Mouse (Mus musculus) MEL (cell line): Measurements from ENCODE around the gene Xylt2. TPM values are rescaled to one million over a fixed set of nuclear protein-coding genes. Genes with fewer than 3 reads are reported as not detected.

ENCODE experiments used
- polyA plus RNA-seq, 2 experiments: library from polyadenylated mRNA; stranded (reverse) in 1 of 2; unstranded in 1 of 2; fragments of >175 nt in 1 of 2; fragments of >200 nt in 1 of 2; gene quantifications; 2 replicates each; pipeline versions ENCODE4 v1.2.1 to v1.2.4; 2012; ENCODE audit warnings: low replicate concordance in 2 of 2, low read depth in 1 of 2; ENCODE audit not compliant: insufficient read length in 2 of 2, insufficient read depth in 1 of 2, missing spikeins in 1 of 2
- total RNA-seq: library from RNA; depleted of rRNA; stranded (reverse); fragments of 300-350 nt; gene quantifications from 2 replicates; pipeline ENCODE4 v1.2.3, GENCODE M21; 2012; rRNA removed

Xylt2 gene
- total and polyA plus RNA-seq, 3 experiments: 10.1 to 12.4 TPM; not detected in 1

Other genes with a start within 250 kb of the Xylt2 start
- 0.04 TPM in 1 of 2 replicates, not detected in the other for gene Cacna1g, start 203.3 kb downstream of the Xylt2 start, total RNA-seq
- gene Cacna1g, start 203.3 kb downstream of the Xylt2 start, polyA plus RNA-seq: under 1 TPM in 1 of 2 experiments, not detected in 1; 0.01 TPM
- gene Spata20, start 191.3 kb downstream of the Xylt2 start, total RNA-seq: not detected in 2 replicates
- not detected for gene Spata20, start 191.3 kb downstream of the Xylt2 start, polyA plus RNA-seq
- gene Epn3, start 177.5 kb downstream of the Xylt2 start, total RNA-seq: not detected in 2 replicates
- gene Epn3, start 177.5 kb downstream of the Xylt2 start, polyA plus RNA-seq: not detected
- 0.12 TPM in 1 of 2 replicates, not detected in the other for gene Mycbpap, start 155.8 kb downstream of the Xylt2 start, total RNA-seq
- under 1 TPM in 1 of 2 experiments, not detected in 1; 0.17 TPM for gene Mycbpap, start 155.8 kb downstream of the Xylt2 start, polyA plus RNA-seq
- 27.9 and 28.7 TPM in 2 replicates for gene Rsad1, start 128.3 kb downstream of the Xylt2 start, total RNA-seq
- 10 to 100 TPM in 1 of 2 experiments, not detected in 1; 24.0 TPM for gene Rsad1, start 128.3 kb downstream of the Xylt2 start, polyA plus RNA-seq
- gene Chad, start 112.5 kb downstream of the Xylt2 start, total RNA-seq: 0.08 TPM in 1 of 2 replicates, not detected in the other
- under 1 TPM in 1 of 2 experiments, not detected in 1; 0.11 TPM for gene Chad, start 112.5 kb downstream of the Xylt2 start, polyA plus RNA-seq
- 2.8 and 3.3 TPM in 2 replicates for gene Acsf2, start 75.6 kb downstream of the Xylt2 start, total RNA-seq
- 10 to 100 TPM in 1 of 2 experiments, not detected in 1; 13.1 TPM for gene Acsf2, start 75.6 kb downstream of the Xylt2 start, polyA plus RNA-seq
- 423 and 464 TPM in 2 replicates for gene Lrrc59, start 47.7 kb downstream of the Xylt2 start, total RNA-seq
- gene Lrrc59, start 47.7 kb downstream of the Xylt2 start, polyA plus RNA-seq: 100 to 1,000 TPM; 486 to 633 TPM
- 114 and 129 TPM in 2 replicates for gene Mrpl27, start 23.7 kb downstream of the Xylt2 start, total RNA-seq
- 100 to 1,000 TPM in 1 of 2 experiments, not detected in 1; 102 TPM for gene Mrpl27, start 23.7 kb downstream of the Xylt2 start, polyA plus RNA-seq
- gene Eme1, start 23.6 kb downstream of the Xylt2 start, total RNA-seq: 43.8 and 54.9 TPM in 2 replicates
- gene Eme1, start 23.6 kb downstream of the Xylt2 start, polyA plus RNA-seq: 10 to 100 TPM in 1 of 2 experiments, not detected in 1; 41.8 TPM
- gene Gm11541, start 27.0 kb upstream of the Xylt2 start, total RNA-seq: not detected in 2 replicates
- not detected for gene Gm11541, start 27.0 kb upstream of the Xylt2 start, polyA plus RNA-seq
- 0.16 and 0.19 TPM in 2 replicates for gene Cdc34b, start 64.3 kb upstream of the Xylt2 start, total RNA-seq
- under 1 TPM in 1 of 2 experiments, not detected in 1; 0.29 TPM for gene Cdc34b, start 64.3 kb upstream of the Xylt2 start, polyA plus RNA-seq
- not detected in 2 replicates for gene Tmem92, start 105.2 kb upstream of the Xylt2 start, total RNA-seq
- gene Tmem92, start 105.2 kb upstream of the Xylt2 start, polyA plus RNA-seq: not detected